Mouse (Mus musculus) CH12.LX (cell line): ENCODE results near the gene 2310009B15Rik.

Experiments
- POLR2A ChIP-seq: IDR thresholded peaks from 2 replicates; pipeline ENCODE4 v1.6.1; 2011; ENCODE audit warnings: low read depth, mild to moderate bottlenecking, improper control_type of control experiment, low read length
- RAD21 ChIP-seq: IDR thresholded peaks from 2 replicates; pipeline ENCODE4 v1.6.1; 2011; ENCODE audit warnings: low read depth, mild to moderate bottlenecking, low read length, improper control_type of control experiment, moderate library complexity

GRCm38 (mm10) chr1:138822255-138822984 lies 34.2 kb downstream of the 2310009B15Rik start:
- TF ChIP-seq POLR2A (no peak), RAD21 (no peak)
